Mouse (Mus musculus) cerebellum, adult 11 months (tissue): ENCODE results near the gene Oser1.
"Not testable (repeated sequence)": the region's sequence is repeated elsewhere in the genome, so short reads cannot be mapped to it uniquely, and the experiment has no call there.

Experiments used
- DNase-seq: peaks from one replicate; pipeline ENCODE4 v3.0.0; 2022

Gene Oser1

DNA sequence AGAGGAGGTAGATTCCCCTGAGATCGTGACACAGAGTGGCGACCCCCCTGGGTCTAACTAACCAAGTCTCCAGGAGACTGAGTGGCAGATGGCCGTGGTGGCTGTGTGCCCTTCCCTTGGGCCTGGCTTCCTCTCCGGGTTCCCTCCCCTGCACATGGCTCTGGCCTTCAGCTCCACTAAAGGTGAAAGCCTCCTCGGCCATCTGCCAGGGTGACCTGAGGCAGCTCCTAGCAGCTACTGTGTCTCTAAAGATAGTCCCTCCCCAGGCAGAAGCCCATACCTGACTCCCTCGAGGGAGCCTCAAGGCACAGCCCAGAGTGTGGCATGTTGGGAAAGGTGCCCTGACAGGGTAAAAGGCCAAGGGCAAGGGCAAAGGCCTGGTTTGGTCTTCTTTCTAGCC, 19.0 kb upstream of the Oser1 start:
- peak; percentile 80 for DNase-seq

DNA sequence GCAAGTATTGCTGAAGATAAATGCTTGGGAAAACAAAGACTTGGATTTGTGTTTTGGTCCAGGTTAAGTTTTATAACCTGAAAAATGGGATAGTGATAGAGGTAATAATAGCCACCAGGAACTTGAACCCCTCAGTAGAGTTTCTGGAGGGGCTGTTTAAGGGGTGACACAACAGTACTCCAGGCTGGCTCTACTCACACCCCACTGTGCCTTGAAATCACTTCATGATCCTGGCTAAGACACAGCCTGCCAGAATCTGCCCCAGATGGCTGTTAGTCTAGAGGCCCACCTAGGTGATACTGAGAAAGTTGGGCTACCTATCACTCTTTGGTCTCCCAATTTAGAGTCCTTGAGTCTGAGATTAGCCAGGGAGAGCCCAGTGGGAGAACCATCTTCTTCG, 15.0 kb upstream of the Oser1 start:
- DNase-seq = no peak

DNA sequence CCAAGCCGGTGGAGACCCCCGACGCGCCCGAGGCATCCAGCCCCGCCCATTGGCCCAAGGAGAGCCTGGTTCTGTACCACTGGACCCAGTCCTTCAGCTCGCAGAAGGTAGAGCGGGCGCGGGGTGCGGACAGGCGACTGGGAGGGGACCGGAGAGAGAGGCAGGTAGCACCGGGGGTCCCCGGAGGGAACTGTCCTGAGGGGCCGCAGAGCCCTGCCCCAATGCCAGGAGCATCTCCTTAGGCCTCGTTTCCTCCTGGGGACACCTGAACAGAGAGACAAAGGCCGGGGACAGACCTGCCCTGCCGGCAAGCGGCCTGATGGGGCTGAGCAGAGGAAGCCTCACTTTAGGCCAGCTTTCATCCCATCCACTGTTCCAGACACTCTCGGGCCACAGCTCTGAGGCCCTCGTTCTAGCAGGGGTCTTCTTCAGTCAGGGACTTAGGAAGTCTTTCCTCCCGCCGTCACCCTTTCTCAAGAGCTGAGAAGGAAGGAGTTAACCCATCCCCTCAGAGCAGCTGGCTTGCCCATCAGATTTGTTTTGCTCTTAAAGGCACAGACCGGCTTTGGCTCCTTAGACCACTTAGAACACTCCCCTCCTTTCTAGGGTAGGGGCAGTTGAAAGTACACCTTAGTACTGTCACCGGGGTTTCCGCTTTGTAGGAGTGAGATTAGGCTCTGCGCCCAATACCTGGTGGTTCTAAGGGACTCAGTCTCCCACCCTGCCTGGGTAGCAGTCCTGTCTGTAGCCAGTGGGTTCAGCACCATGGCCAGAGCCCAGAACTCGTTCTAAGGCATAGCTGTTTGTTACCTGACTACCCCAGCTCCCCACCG, 14.3 kb upstream of the Oser1 start:
- peak; percentile 36 for DNase-seq

DNA sequence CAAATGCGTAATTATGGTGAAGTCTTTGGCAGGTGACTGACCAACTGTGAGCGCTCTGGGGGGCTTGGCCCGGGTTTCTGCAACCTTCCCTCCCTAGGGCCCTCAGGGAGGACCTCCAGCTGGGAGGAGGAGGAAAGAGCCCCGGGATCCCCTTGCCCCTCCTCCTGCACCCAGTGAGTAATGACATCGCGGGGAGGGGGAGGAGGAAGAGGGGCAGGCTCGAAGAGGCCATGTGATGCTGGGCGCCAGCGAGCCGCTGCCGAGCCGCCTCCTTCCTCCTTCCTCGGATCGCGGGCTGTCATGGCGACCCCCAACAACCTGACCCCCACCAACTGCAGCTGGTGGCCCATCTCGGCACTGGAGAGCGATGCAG, 13.7 kb upstream of the Oser1 start, which contains the start of gene Gdap1l1:
Gene Gdap1l1 (plus strand): TSS at position 231 of the 373 bp plus-strand sequence.
- peak; percentile 79 for DNase-seq

DNA sequence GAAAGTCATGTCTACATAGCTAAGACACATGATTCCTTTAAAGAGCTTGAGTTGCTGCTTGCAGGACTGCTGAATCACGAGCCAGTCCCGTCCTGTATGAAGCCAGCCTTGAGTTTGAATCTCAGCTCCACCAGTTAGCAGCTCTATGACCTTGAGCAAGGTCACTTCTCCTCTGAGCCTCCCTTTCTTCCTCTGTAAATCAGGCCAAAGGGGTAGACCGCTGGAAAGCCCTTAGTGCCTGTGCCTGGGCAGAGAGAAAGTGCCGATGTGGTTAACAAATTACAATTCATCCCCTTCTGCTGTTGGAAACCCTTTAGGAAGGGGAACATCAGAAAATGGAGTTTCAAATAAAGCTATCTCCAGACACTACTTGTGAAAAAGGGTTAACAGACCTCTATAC, 13.3 kb upstream of the Oser1 start:
- no peak for DNase-seq

DNA sequence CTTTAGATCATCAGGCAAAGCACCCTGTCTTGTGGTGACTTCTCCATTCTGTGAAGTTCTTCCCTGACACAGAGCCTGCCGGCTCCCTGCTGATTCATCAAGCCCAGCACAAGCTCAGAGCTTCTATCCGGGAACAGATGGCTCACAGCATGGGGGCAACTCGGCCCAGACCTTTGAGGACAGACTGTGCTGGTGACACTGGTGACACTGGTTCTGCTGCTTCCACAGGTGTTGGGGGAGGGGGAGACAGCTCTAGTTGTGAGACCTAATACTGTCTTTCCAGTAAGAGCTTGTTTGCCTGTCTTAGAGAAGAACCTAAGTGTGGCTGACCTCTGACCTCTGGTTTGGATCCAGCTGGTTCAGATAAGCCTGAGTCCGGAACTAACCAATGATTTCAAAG, 9.5 kb upstream of the Oser1 start:
- peak; percentile 94 for DNase-seq

DNA sequence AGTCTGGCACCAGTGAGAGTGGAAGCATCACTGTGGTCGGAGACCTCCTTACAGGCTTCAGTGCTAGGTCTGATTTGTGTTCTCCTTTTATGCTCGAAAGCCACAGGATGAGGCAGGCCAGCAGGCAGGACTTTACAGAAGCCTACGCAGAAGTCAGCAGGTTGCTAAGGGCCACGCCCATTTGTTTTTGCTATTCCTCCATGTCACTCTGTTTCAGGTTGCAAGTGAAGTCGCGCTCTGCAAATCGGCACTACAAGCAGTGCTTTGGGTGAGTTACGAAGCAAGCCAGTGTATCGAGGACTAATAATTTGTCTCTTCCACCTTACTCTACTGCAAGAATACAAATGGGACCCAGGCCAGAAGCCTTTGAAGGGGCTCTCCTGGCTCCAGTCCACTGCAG, 6.8 kb upstream of the Oser1 start:
- peak; percentile 5 for DNase-seq

DNA sequence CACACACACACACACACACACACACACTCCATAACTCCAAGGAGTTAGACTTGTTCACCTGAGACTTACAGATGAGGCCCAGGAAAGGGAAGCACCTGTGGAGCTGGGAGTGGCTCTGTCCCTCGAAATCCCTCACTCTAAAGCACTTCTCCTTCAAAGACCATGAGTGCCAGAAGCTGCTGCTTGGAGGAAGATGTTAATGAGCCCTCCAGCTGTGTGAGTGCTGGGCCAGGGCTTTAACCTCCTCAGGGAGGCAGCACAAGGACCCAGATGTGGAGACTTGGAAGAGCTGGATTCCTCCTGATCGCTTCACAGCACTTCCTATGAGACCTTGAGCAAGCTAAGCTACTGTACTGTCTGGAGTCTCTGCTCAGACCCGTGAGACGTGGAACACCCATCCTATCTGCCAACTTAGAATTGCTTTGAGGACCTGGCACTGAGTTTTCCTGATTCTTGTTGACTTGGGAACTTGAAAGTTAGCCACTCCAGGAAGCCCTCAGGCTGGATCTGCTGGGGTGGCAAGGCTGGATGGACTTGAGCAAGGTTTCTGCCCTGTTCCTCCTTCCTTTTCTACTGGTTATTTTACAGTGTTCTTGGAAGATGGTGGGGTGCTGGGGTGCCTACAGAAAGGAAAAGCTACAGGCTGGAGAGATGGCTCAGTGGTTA, 4.0 kb upstream of the Oser1 start:
- no peak for DNase-seq

DNA sequence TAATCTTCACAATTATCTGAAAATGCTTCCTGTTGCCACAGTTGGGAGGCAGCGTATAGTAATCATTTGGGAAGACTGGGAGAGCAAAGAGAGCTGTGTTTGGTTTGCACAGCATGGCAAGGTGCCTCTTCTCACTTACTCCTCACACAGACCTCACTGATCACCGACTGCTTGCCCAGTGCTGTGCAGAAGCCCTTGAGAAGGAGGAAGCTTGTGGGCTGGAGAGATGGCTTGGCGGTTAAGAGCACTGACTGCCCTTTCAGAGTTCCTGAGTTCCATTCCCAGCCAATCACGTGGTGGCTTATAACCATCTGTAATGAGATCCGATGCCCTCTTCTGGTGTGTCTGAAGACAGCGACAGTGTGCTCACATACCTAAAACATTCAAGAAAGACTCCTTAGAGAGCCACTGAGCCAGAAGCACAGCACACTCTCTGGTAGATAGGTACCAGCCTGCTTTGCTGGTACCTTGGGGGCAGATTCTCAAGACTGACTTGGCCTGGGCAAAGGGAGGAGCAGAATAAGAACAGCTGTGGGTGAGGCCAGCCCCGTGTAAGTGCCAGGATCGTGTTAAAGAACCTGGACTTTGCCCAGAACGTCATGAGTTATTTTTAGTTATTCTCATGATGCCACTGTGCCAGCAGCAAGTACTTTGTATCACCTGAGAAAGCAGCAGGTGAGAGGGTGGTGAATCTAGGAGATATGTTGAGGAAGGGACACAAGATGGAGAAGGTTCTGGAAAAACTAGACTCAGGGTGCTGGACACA, 1.4 kb downstream of the Oser1 start:
- no peak for DNase-seq

DNA sequence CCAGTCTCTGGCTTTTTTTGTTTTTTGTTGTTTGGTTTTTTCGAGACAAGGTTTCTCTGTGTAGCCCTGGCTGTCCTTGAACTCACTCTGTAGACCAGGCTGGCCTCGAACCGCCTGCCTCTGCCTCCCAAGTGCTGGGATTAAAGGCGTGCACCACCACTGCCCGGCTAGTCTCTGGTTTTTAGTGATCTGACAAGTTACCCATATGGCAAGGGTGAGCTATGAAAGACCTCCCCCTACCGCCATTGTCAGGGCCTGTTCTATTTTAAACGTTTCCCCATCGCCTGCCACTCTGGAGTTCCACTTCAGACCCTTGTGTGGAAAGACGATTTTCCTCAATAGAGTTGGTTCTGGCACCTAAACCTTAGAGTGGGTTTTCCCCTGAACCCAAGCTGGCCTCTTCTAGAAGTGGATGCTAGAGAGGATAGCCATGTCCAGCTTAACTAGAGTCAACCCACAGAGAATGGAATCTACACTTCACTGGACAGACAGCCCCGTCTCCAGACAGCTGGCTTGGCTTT, 4.1 kb downstream of the Oser1 start:
- no peak for DNase-seq

DNA sequence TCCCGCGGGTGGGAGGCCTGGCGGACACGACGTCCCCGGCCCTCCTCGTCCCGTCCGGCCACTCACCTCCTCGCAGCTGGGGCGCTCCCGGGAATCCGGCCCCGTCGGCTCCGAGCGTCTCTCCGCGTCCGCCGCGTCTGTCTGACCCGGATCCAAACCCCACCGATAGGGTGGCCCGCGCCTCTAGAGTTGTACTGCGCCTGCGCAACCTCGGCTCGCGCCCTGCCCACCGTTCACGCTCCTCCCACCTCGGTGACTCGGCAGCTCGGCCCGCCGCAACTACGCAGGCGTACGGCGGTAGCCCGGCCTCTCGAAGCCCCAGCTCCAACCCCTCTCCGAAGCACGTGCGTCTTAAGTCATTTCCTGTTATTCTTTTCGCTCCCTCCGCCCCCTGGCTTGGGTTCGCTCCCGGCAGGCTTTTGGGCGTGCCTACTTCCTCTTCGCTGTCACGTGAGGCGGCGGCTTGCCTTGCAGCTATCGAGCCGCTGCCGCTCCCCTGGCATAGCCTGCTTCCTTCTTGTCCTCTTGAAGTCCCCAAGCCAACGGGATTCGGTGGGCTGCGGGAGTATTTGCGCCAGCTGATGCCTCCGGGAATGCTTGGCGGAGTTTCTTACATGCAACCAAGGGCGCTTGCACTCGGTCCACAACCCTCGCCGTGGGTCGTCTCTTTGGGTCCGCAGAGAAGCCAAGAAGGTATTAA, 5.0 kb downstream of the Oser1 start:
- peak; percentile 100 for DNase-seq

DNA sequence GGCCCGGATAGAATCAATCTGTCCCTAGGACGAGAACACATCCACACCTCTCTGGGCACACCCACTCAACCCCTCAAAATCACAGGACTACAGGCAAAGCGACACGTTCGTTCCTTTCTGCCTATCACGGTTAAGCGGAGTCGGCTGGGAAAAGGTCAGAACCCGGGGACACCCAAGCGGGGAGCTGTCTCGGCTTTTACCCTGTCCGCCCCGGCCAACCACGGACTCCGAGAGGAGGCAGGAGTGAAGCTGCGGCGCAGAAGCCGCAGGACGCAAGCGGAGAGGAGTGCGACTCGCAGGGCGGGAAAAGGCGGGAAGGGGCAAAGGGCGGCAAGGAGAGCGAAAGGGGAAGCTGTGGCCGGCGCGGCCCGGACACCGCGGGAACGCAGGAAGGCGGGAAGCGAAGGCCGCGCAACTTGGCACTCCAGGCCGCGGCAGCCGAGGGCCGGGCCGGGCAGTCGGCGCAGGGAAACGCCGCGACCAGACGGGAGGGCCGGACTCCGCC, 5.6 kb downstream of the Oser1 start:
- DNase-seq = no peak

DNA sequence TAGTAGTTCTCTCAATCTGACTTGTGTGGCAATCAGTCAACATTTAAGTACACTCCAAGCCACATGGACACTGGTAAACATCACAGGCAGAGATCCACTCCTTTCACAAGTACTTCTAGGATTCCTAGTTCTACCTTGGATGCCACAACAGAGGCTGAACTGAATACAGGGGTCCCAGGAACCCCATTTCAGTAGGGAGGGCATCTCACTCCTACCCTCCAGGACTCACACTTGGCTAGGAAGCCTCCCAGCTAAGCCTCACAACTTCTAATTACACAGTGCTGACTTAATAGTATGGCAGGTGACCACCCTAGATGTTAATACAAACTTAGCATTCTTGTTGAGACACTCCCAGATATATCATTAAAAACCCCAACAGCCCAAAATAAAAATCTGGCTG, 6.7 kb downstream of the Oser1 start:
- DNase-seq = no peak

DNA sequence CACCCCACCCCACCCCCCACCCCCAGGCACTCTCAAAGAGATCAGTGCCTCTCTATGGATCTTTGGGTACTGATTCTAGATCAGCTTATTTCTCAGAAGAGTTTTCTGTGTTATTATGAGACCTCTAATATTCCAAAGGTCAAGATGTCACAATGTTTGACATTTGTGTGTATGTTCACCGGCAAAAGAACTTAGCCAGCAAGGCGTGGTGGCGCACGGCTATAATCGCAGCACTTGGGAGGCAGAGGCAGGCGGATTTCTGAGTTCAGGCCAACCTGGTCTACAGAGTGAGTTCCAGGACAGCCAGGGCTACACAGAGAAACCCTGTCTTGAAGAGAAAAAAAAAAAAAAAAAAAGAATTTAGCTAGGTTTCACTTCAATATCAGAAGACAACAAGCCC, 7.5 kb downstream of the Oser1 start:
- no peak for DNase-seq

DNA sequence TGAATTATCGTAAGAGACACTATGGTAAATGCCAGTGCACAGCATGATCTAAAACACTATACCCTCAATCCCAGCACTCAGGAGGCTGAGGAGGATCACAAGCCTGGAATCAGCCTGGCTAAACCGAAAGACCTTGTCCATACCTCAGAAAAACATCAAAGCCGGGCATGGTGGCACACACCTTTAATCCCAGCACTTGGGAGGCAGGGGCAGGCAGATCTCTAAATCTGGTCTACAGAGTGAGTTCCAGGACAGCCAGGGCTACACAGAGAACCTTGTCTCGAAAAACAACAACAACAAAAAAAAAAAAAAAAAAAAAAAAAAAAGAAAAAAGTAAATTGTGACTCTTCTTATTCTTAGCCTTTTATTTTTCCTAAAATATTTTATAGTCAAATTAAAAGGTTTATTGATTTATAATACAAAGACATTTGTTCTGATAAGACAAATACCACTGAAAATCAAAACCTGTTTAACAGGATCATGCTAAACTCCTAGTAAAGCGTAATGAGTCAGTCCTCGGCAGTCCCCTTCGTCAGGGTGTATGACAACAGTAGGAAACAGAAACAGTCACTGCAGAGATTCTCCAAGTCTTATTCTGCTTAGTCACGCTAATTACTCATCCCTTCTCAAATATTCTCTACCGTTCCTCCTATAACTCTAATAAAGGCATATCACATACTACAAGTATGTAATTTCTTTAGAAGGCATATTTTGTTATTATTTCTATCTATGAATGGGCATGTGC, 11.5 kb downstream of the Oser1 start:
- no peak for DNase-seq

DNA sequence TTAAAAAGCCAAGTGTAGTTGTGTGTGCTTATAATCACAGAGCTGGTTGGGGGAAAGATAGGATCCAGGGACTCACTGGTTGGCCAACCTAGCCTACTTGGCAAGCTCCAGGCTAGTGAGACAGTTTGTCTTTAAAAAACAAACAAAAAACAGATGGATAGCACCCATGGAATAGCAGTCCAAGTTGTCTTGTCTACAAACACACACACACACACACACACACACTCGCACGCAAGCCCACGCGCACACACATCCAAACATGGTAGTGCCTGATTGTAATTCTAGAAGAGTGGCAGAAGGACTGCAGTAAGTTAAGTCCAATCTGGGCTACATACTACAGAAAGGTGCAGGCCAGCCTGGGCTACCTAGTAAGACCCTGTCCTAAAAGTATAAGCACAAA, 12.1 kb downstream of the Oser1 start:
- DNase-seq = no peak

DNA sequence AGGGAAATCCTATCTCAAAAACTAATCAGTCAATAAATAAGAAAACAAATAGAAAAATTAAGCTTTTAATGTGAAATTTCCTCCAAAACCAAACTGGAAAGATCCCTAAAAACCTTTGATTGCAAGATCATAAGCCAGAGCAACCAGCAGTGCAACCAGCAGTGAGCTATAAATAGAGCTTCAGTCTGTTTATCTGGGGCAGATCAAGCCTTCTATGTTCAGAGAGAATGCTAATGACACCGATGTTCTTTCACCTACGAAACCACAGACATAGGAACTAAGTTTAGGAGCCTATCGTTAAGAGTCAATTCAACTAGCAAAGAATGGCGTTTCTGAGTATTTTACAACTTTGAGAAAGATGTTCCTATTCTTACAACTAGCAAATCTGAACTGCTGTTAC, 12.7 kb downstream of the Oser1 start:
- DNase-seq = no peak

DNA sequence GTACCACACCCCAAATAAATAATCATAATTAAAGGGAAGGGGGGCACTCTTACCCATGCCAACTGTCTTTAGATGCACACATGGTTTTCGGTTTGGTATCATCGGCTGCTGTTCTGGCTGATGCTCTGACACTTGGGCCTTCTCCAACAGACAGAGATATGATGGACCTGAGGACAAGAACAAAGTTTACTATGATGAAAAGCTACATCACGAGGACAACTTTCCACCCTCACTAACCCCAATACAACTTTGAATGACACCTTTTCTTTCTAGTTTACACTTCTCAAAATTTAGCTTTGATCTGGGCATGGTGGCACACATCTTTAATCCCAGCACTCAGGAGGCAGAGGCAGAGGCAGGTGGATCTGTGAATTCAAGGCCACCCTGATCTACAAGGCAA, 13.2 kb downstream of the Oser1 start:
- not testable (repeated sequence) for DNase-seq

DNA sequence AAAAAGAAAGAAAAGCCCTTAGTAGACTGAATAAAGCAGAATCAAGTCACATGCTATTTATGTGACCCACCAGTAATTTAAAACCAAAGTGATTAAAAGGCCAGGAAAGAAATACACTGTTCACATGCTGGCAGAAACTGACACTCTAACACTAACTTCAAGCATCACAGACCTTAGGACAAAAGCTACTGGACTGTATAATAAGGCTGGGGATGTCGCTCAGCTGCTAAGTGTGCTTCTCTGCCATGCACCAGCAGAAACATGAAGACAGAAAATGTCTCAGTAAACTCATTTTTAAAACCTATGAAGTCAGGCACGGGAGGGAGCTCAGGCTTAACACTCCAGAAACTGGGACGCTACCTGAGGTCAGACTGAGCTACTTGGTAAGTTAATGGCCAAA, 14.3 kb downstream of the Oser1 start:
- no peak for DNase-seq

DNA sequence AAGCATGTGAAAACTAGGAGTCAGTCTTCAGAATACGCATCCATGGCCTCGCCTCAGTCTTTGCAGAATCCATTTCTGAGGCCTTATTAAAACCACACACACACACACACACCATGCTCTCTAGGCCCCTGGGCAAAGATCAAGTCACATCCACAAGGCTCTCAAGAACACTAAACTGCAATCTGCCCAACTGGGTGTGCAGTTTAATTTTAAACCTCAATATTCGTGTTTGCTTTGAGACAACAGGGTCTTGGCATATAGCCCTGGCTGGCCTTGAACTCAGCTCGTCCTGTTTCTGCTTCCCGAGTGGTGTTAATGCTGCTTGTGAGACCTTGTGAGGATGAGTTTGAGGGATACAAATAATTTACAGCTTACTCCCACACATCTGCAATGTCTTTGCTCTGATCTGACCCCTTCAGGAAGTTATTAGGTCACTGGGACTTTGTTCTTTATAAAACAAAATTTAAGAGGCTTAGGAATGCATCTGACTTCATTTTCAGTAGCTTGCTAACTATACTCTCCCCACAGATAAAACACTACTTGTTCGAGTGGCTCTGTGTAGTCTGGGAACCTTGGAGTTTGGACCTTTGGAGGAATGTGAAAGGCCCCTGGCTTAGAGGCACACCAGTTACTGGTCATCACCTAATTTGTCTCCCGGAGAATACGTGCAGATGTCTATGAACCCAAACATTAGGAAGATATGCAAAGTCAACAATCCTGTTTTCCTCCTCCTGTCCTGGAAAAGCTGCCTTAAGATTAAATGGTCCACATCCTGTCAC, 20.3 kb downstream of the Oser1 start:
- no peak for DNase-seq

DNA sequence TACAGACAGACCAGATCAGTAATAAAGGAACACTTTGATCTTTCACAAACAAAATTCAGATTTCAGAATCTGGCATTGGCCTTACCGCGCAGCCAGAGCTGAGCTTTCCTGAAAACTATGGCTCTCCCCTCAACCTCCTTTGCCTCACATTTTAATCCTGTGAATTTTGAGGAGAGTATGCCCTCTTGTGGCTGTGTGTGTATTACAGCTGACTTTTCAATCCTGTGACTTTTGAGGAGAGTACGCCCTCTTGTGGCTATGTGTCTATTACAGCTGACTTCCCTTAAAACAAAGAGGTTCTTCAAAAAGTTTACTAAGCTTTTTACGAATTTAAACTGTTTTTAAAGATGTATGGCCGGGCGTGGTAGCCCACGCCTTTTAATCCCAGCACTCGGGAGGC, 23.3 kb downstream of the Oser1 start:
- DNase-seq = peak; percentile 72
